18 mouse cellular contexts compared by ENCODE assay signal in the genomic region with DNA sequence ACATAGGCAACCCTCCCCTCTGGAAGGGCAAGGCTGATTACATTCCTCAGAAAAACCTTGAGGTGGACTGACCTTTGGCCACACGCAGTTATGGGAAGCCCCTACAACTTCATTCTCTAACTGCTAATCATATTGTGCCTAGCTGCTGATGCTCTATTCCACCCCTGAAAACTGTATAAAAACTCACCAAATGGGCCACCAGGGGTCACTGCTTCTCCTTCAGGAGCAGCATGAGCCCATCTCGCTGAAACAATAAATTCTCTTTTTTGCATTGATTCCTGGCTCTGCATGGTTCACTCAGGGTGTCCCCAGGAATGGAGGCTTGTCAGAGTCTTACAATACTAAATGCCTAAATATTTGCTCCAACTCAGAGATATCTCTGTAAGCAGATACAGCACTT.
DNase-seq lines count a peak whose midpoint lies in the region; ATAC-seq lines count a peak whose summit lies in the region.
"Had no signal": no experiment of that assay in that cellular context is flagged by ENCODE, and none has a peak within 500 bp of the region (broad histone marks: within the 10 kb centered on the region; RNA-seq: fewer than 3 reads in every experiment).

No protein-coding gene starts in this region.

- no peak for ATAC-seq in monocyte, adult 5-6 weeks (replicated peaks; ENCODE audit: insufficient number of reproducible peaks, low FRiP score, low TSS enrichment, poor library complexity, severe bottlenecking)
- no peak for ATAC-seq in hindbrain, embryonic 12.5 days (ENCODE audit: low FRiP score)
- ATAC-seq: activated CD4-positive, CD25-positive, alpha-beta regulatory T cell, adult 4 months; inflammation-experienced regulatory T-cells, adult 6 months; liver, postnatal 0 days; midbrain, embryonic 13.5 days had no signal

- no peaks in the 10 kb centered on the region for H3K27me3 ChIP-seq in hindbrain, embryonic 12.5 days
- H3K27me3 ChIP-seq: heart, embryonic 15.5 days; limb, embryonic 15.5 days; midbrain, embryonic 13.5 days had no signal

- no peak overlapping the region for H3K4me3 ChIP-seq in hindbrain, embryonic 12.5 days
- H3K4me3 ChIP-seq: forebrain, embryonic 10.5 days; heart, embryonic 15.5 days; hindbrain, embryonic 10.5 days; limb, embryonic 15.5 days; midbrain, embryonic 13.5 days had no signal

- H3K9ac ChIP-seq in hindbrain, embryonic 12.5 days, result no peak overlapping the region
- H3K9ac ChIP-seq: heart, embryonic 15.5 days; limb, embryonic 15.5 days; liver, postnatal 0 days; midbrain, embryonic 13.5 days had no signal

- DNase-seq in cerebellum, postnatal 10 days, result peak; percentile 41 to 44
- no peak for DNase-seq in cerebellum, postnatal 25 days
- peak; percentile 4 for DNase-seq in kidney, postnatal 10 days
- DNase-seq in kidney, postnatal 25 days, result no peak
- DNase-seq in right cerebral cortex, postnatal 14 days, result peak; percentile 14
- DNase-seq in right cerebral cortex, postnatal 25 days, result no peak
- DNase-seq: adrenal gland, postnatal 25 days; cerebellum, adult 9-10 months; liver, postnatal 0 days had no signal

- H3K27ac ChIP-seq in hindbrain, embryonic 12.5 days, result no peak overlapping the region
- H3K27ac ChIP-seq: forebrain, embryonic 10.5 days; heart, embryonic 15.5 days; hindbrain, embryonic 10.5 days; limb, embryonic 15.5 days; midbrain, embryonic 13.5 days had no signal

- no peak overlapping the region for H3K4me2 ChIP-seq in hindbrain, embryonic 12.5 days (replicated peaks)
- H3K4me2 ChIP-seq: heart, embryonic 15.5 days; limb, embryonic 15.5 days; midbrain, embryonic 13.5 days had no signal

- no peaks in the 10 kb centered on the region for H3K9me3 ChIP-seq in hindbrain, embryonic 12.5 days (replicated peaks)
- H3K9me3 ChIP-seq: forebrain, embryonic 10.5 days; heart, embryonic 15.5 days; limb, embryonic 15.5 days; midbrain, embryonic 13.5 days had no signal

- 94% methylated on average over 2 of the region's 2 CpGs for WGBS in hindbrain, embryonic 12.5 days

- H3K4me1 ChIP-seq in hindbrain, embryonic 12.5 days, result no peaks in the 10 kb centered on the region
- H3K4me1 ChIP-seq: forebrain, embryonic 10.5 days; heart, embryonic 15.5 days; hindbrain, embryonic 10.5 days; limb, embryonic 15.5 days; midbrain, embryonic 13.5 days had no signal

- no peaks in the 10 kb centered on the region for H3K36me3 ChIP-seq in hindbrain, embryonic 12.5 days
- H3K36me3 ChIP-seq: forebrain, embryonic 10.5 days; heart, embryonic 15.5 days; hindbrain, embryonic 10.5 days; limb, embryonic 15.5 days; midbrain, embryonic 13.5 days had no signal

Comparison
In these comparisons a context has a peak if more than half of its experiments do, and no peak if none do; other contexts are left out.
1. DNase-seq: peak in cerebellum, postnatal 10 days (2 of 2), kidney, postnatal 10 days (single experiment) and right cerebral cortex, postnatal 14 days (single experiment); none in cerebellum, postnatal 25 days (0 of 2), kidney, postnatal 25 days (0 of 2) and right cerebral cortex, postnatal 25 days (single experiment).